Mouse (Mus musculus): Measurements from ENCODE around the gene Hsp90ab1. TPM values are rescaled to one million over a fixed set of nuclear protein-coding genes. Genes with fewer than 3 reads are reported as not detected.

Gene Hsp90ab1
- polyA plus RNA-seq, 1 experiment: 3,708 TPM

DNA sequence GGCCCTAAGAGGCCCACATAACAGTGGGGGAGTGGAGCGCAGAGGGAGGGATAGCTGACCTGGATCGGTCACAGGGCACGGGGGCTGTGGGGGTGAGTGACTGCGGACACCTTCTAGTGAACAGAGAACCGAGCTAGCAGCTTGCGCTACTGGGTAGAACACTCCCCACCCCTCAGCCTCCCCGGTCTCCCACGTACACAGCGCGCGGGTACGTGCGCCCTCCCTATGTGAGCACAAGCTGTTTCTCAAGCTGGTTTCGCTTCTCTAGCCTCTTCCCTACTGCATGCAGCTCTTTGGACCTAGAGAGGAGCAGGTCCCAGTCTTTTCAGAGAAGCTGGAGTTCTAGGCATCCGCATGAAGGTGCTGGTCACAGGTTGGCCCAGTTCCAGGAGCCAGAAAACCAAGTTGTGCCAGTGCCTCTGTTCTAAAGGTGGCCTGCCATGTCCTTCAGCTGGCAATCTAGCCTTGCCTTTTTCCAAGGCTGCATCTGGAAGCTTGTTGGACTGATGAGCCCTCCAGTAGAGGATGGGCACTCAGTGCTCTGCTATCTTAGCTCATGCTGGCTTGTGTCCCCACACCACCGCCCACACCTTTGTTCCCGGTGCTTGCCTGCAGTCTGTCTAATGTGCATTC lies 1.2 kb upstream of the Hsp90ab1 start:
- no peaks in the 10 kb centered on the region for H3K9me3 ChIP-seq (replicated peaks; ENCODE audit: control insufficient read depth, insufficient read depth, low read length, poor library complexity, severe bottlenecking)
- peak overlapping the region; percentile 83 for H3K4me3 ChIP-seq (ENCODE audit: low read depth, low read length)
- peaks cover 30% of the 10 kb centered on the region for H3K36me3 ChIP-seq (ENCODE audit: control insufficient read depth, insufficient read depth, low read length, poor library complexity, severe bottlenecking)
- peak overlapping the region; percentile 99 for H3K9ac ChIP-seq (ENCODE audit: low read depth, poor library complexity, severe bottlenecking)
- no peaks in the 10 kb centered on the region for H3K4me1 ChIP-seq (ENCODE audit: control insufficient read depth, insufficient read depth, low read length)
- H3K27me3 ChIP-seq (ENCODE audit: control insufficient read depth, insufficient read depth, low read length, poor library complexity, severe bottlenecking): no peaks in the 10 kb centered on the region
- peak overlapping the region; percentile 71 for H3K27ac ChIP-seq (ENCODE audit: insufficient read depth, low read length)
- TF ChIP-seq CTCF (IDR thresholded peaks at IDR 0.05; ENCODE audit: low read depth, low read length) (no peak), EP300 (IDR thresholded peaks at IDR 0.05; ENCODE audit: insufficient read depth, low read depth, low read length) (no peak), POLR2A (IDR thresholded peaks at IDR 0.05; ENCODE audit: insufficient read depth, low read length) (no peak)

DNA sequence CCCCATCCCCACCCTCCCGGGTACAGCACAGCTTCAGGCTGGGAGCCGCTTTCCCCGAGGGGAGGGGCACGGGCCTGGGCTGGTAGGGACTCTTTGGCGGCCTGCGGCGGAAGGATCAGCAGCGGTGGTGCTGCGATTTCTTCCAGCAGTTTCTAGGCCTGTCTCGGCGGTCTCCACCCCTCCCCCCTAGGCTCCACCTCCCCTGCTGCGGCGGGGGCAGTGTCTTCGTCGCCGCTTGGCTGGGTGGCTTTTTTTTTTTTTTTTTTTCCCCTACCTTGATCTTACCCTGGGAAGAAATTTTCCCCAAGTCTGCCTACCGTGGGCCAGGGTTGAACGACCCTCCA lies 681 bp upstream of the Hsp90ab1 start:
- no peaks in the 10 kb centered on the region for H3K4me1 ChIP-seq (ENCODE audit: control insufficient read depth, insufficient read depth, low read length)

GRCm38 (mm10) chr17:45572103-45573086 lies 676 bp downstream of the Hsp90ab1 start:
- Histone ChIP-seq H3K4me3 (ENCODE audit: low read depth, low read length) (peak overlapping the region; percentile 70), H3K36me3 (ENCODE audit: control insufficient read depth, insufficient read depth, low read length, poor library complexity, severe bottlenecking) (peaks cover 48% of the 10 kb centered on the region), H3K4me1 (ENCODE audit: control insufficient read depth, insufficient read depth, low read length) (no peaks in the 10 kb centered on the region), H3K27ac (ENCODE audit: insufficient read depth, low read length) (peak overlapping the region; percentile 60), H3K9me3 (replicated peaks; ENCODE audit: control insufficient read depth, insufficient read depth, low read length, poor library complexity, severe bottlenecking) (no peaks in the 10 kb centered on the region), H3K27me3 (ENCODE audit: control insufficient read depth, insufficient read depth, low read length, poor library complexity, severe bottlenecking) (no peaks in the 10 kb centered on the region), H3K9ac (ENCODE audit: low read depth, poor library complexity, severe bottlenecking) (peak overlapping the region; percentile 99)
- TF ChIP-seq EP300 (IDR thresholded peaks at IDR 0.05; ENCODE audit: insufficient read depth, low read depth, low read length) (no peak), CTCF (IDR thresholded peaks at IDR 0.05; ENCODE audit: low read depth, low read length) (no peak), POLR2A (IDR thresholded peaks at IDR 0.05; ENCODE audit: insufficient read depth, low read length) (no peak)

More for the DNA sequence above, 681 bp upstream of the Hsp90ab1 start:
- TF ChIP-seq EP300 (IDR thresholded peaks at IDR 0.05; ENCODE audit: insufficient read depth, low read depth, low read length) (peak; percentile 93), POLR2A (IDR thresholded peaks at IDR 0.05; ENCODE audit: insufficient read depth, low read length) (peak; percentile 52), CTCF (IDR thresholded peaks at IDR 0.05; ENCODE audit: low read depth, low read length) (no peak)
- peak overlapping the region; percentile 99 for H3K9ac ChIP-seq (ENCODE audit: low read depth, poor library complexity, severe bottlenecking)
- peaks cover 35% of the 10 kb centered on the region for H3K36me3 ChIP-seq (ENCODE audit: control insufficient read depth, insufficient read depth, low read length, poor library complexity, severe bottlenecking)
- H3K27ac ChIP-seq (ENCODE audit: insufficient read depth, low read length): peak overlapping the region; percentile 71
- no peaks in the 10 kb centered on the region for H3K27me3 ChIP-seq (ENCODE audit: control insufficient read depth, insufficient read depth, low read length, poor library complexity, severe bottlenecking)
- peak overlapping the region; percentile 84 for H3K4me3 ChIP-seq (ENCODE audit: low read depth, low read length)
- no peaks in the 10 kb centered on the region for H3K9me3 ChIP-seq (replicated peaks; ENCODE audit: control insufficient read depth, insufficient read depth, low read length, poor library complexity, severe bottlenecking)

GRCm38 (mm10) chr17:45569999-45570398 lies 3.1 kb downstream of the Hsp90ab1 start:
- no peak for TF ChIP-seq EP300 (IDR thresholded peaks at IDR 0.05; ENCODE audit: insufficient read depth, low read depth, low read length)
- no peak for TF ChIP-seq CTCF (IDR thresholded peaks at IDR 0.05; ENCODE audit: low read depth, low read length)
- TF ChIP-seq POLR2A (IDR thresholded peaks at IDR 0.05; ENCODE audit: insufficient read depth, low read length): no peak
- Histone ChIP-seq H3K9ac (ENCODE audit: low read depth, poor library complexity, severe bottlenecking) (no peak overlapping the region), H3K27ac (ENCODE audit: insufficient read depth, low read length) (peak overlapping the region; percentile 60), H3K27me3 (ENCODE audit: control insufficient read depth, insufficient read depth, low read length, poor library complexity, severe bottlenecking) (no peaks in the 10 kb centered on the region), H3K4me1 (ENCODE audit: control insufficient read depth, insufficient read depth, low read length) (no peaks in the 10 kb centered on the region), H3K4me3 (ENCODE audit: low read depth, low read length) (no peak overlapping the region), H3K9me3 (replicated peaks; ENCODE audit: control insufficient read depth, insufficient read depth, low read length, poor library complexity, severe bottlenecking) (no peaks in the 10 kb centered on the region), H3K36me3 (ENCODE audit: control insufficient read depth, insufficient read depth, low read length, poor library complexity, severe bottlenecking) (peaks cover 61% of the 10 kb centered on the region)

DNA sequence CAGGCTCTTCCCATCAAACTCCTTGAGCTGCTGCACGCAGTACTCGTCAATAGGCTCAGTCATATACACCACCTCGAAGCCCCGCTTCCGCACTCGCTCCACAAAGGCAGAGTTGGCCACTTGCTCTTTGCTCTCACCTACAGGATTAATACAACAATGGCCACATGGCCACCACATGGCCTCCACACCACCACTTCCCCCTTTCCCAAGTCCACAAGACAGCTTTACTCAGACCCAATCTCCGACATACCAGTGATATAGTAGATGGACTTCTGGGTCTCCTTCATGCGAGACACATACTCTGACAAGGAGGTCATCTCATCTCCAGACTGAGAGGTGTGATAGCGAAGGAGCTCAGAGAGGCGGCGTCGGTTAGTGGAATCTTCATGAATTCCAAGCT lies 4.1 kb downstream of the Hsp90ab1 start:
- Histone ChIP-seq H3K27ac (ENCODE audit: insufficient read depth, low read length) (peak overlapping the region; percentile 8; the same call in 1 of the 2 replicates), H3K4me1 (ENCODE audit: control insufficient read depth, insufficient read depth, low read length) (no peaks in the 10 kb centered on the region), H3K9ac (ENCODE audit: low read depth, poor library complexity, severe bottlenecking) (no peak overlapping the region), H3K36me3 (ENCODE audit: control insufficient read depth, insufficient read depth, low read length, poor library complexity, severe bottlenecking) (peaks cover 62% of the 10 kb centered on the region), H3K9me3 (replicated peaks; ENCODE audit: control insufficient read depth, insufficient read depth, low read length, poor library complexity, severe bottlenecking) (no peaks in the 10 kb centered on the region), H3K4me3 (ENCODE audit: low read depth, low read length) (no peak overlapping the region), H3K27me3 (ENCODE audit: control insufficient read depth, insufficient read depth, low read length, poor library complexity, severe bottlenecking) (no peaks in the 10 kb centered on the region)
- TF ChIP-seq CTCF (IDR thresholded peaks at IDR 0.05; ENCODE audit: low read depth, low read length): no peak
- TF ChIP-seq POLR2A (IDR thresholded peaks at IDR 0.05; ENCODE audit: insufficient read depth, low read length): no peak
- TF ChIP-seq EP300 (IDR thresholded peaks at IDR 0.05; ENCODE audit: insufficient read depth, low read depth, low read length): no peak
